Mouse (Mus musculus): Measurements from ENCODE around the gene Rel.

DNA sequence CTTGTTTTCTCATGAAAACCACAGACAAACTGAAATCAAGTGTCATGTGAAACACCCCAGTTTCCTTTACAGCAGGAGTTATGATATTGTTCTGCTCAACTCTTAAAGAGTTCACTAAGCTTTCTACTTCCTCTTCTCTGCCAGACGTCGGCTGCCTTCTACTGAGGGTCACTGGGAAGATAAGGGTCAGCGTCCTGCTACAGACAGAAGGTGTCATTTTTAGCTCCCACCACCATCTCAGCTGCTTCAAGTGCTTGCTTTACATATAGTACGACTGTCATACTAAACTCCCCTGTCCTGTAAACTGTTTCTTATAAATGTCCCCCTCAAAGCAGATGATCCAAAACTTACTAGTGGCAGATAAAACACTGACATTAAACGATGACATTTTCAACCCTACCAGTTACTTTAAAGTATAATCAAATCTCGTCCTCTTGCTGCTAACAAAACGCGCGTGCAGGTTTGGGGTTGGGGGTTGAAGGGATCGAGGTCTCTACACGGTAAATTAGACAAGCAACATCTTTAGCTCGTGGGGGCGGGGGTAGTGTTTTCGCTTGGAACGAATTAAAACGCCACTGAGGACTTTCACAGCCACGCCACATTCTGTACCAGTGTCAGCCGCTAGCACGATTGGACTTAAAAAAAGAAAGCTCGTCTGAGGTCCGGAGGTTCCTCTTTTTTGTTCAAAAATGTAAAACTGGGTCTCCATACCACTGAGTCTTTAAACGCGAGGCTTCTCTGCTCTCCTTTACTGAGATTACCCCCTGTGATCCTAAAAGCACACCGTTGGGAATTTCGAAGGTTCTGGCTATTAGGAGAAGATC lies 872 bp downstream of the Rel start:
- no peak for TF ChIP-seq CTCF (IDR thresholded peaks at IDR 0.05; ENCODE audit: control insufficient read depth, insufficient read depth, insufficient replicate concordance, low read depth, low read length)
- no peak for TF ChIP-seq POLR2A (IDR thresholded peaks at IDR 0.05; ENCODE audit: control insufficient read depth, low read depth, low read length)

Measured in testis, adult 2 months (tissue).